Comparison of ENCODE assay signal across 8 mouse cellular contexts in genomic region chr17:11975062-11975607, GRCm38 (mm10).
A peak's percentile ranks its signal among the peaks of the same experiment; 100 is the strongest.
DNase-seq lines count a peak whose midpoint lies in the region; ATAC-seq and TF ChIP-seq lines count a peak whose summit lies in the region.

No protein-coding gene starts in this region.

- no peak overlapping the region for H3K4me3 ChIP-seq in ES-E14 (ENCODE audit: insufficient read depth in 1 of 2, low read depth in 1 of 2, low read length in 2 of 2, poor library complexity in 1 of 2, severe bottlenecking in 1 of 2)
- H3K4me3 ChIP-seq in hindbrain, embryonic 10.5 days = no peak overlapping the region
- H3K4me3 ChIP-seq in neural tube, embryonic 11.5 days (ENCODE audit: low read depth, low read length) = no peak overlapping the region

- H3K27ac ChIP-seq in ES-E14 (ENCODE audit: insufficient read depth, low read depth, low read length, poor library complexity, severe bottlenecking) = no peak overlapping the region
- H3K27ac ChIP-seq in hindbrain, embryonic 10.5 days = no peak overlapping the region
- no peak overlapping the region for H3K27ac ChIP-seq in neural tube, embryonic 11.5 days (ENCODE audit: low read depth, low read length)

- H3K9ac ChIP-seq in ES-E14 (ENCODE audit: insufficient read depth, low read depth, low read length, poor library complexity, severe bottlenecking) = no peak overlapping the region
- H3K9ac ChIP-seq in neural tube, embryonic 11.5 days (ENCODE audit: low read length) = no peak overlapping the region

- DNase-seq in gastrocnemius, postnatal 10 days = peak; percentile 15
- DNase-seq in gastrocnemius, postnatal 36 days = no peak
- peak; percentile 39 for DNase-seq in ES-E14 (ENCODE audit: low read depth, low spot score)
- peak; percentile 85 for DNase-seq in cerebellum, postnatal 14 days
- DNase-seq in hindbrain, embryonic 10.5 days (ENCODE audit: low spot score) = peak; percentile 42
- DNase-seq in layer of hippocampus, postnatal 14 days (ENCODE audit: low spot score in 2 of 2) = peak; percentile 41 to 68
- peak; percentile 74 for DNase-seq in neural tube, embryonic 11.5 days (ENCODE audit: low spot score)

- in situ Hi-C loops in ES-E14 (cut with MboI; ENCODE audit: low sequenced_read_pairs in 2 of 2, unreplicated experiment in 2 of 2) = no loop called here

- H3K9me3 ChIP-seq in ES-E14 (ENCODE audit: control insufficient read depth, insufficient read depth, low read depth, low read length) = no peaks in the 10 kb centered on the region
- H3K9me3 ChIP-seq in hindbrain, embryonic 10.5 days = no peaks in the 10 kb centered on the region
- no peaks in the 10 kb centered on the region for H3K9me3 ChIP-seq in neural tube, embryonic 11.5 days (ENCODE audit: control insufficient read depth, low read length)

- H3K36me3 ChIP-seq in ES-E14 (ENCODE audit: control insufficient read depth, insufficient read depth, low read length, poor library complexity, severe bottlenecking) = no peaks in the 10 kb centered on the region
- H3K36me3 ChIP-seq in hindbrain, embryonic 10.5 days = no peaks in the 10 kb centered on the region
- H3K36me3 ChIP-seq in neural tube, embryonic 11.5 days (ENCODE audit: control insufficient read depth, insufficient read depth, low read length) = no peaks in the 10 kb centered on the region

- ATAC-seq in neural tube, embryonic 11.5 days (ENCODE audit: insufficient read depth, low FRiP score, low TSS enrichment) = 0 out of 2 replicates have a peak, but pooled peaks have one; percentile 35
- no peak for ATAC-seq in erythroid progenitor cell, adult 5-6 weeks (replicated peaks; ENCODE audit: low FRiP score, poor library complexity, severe bottlenecking)

- intact Hi-C loops in gastrocnemius, postnatal 36 days (cut with DNase I) = no loop called here

- no peaks in the 10 kb centered on the region for H3K4me1 ChIP-seq in ES-E14 (ENCODE audit: control insufficient read depth in 2 of 2, insufficient read depth in 2 of 2, low read length in 2 of 2, poor library complexity in 1 of 2)
- H3K4me1 ChIP-seq in hindbrain, embryonic 10.5 days (replicated peaks) = peaks cover 24% of the 10 kb centered on the region
- peaks cover 9% of the 10 kb centered on the region for H3K4me1 ChIP-seq in neural tube, embryonic 11.5 days (ENCODE audit: control insufficient read depth, insufficient read depth, low read length)

- H3K27me3 ChIP-seq in hindbrain, embryonic 10.5 days (ENCODE audit: insufficient read depth, poor library complexity, severe bottlenecking) = peaks cover 27% of the 10 kb centered on the region
- H3K27me3 ChIP-seq in neural tube, embryonic 11.5 days (ENCODE audit: control insufficient read depth, insufficient read depth, low read length) = no peaks in the 10 kb centered on the region

- 38% methylated on average over 7 of the region's 7 CpGs for WGBS in hindbrain, embryonic 10.5 days
- 34% methylated on average over 7 of the region's 7 CpGs for WGBS in neural tube, embryonic 11.5 days

- H3K4me2 ChIP-seq in neural tube, embryonic 11.5 days (ENCODE audit: low read depth) = no peak overlapping the region

TF ChIP-seq in ES-E14, 5 proteins besides CTCF, POLR2A, EP300 and RAD21:
- TF ChIP-seq ZNF384 (IDR thresholded peaks at IDR 0.05; ENCODE audit: low read depth, low read length) = no peak
- peak; percentile 51 for TF ChIP-seq ZC3H11A (IDR thresholded peaks at IDR 0.05; ENCODE audit: borderline replicate concordance, low read depth, low read length)
- TF ChIP-seq CHD2 (IDR thresholded peaks at IDR 0.05; ENCODE audit: low read depth, low read length) = no peak
TF ChIP-seq in ES-E14: peak in this region for 1.

Comparison
In these comparisons a context has a peak if more than half of its experiments do, and no peak if none do; other contexts are left out.
1. DNase-seq: peak in gastrocnemius, postnatal 10 days (single experiment), ES-E14 (single experiment), cerebellum, postnatal 14 days (2 of 2), hindbrain, embryonic 10.5 days (single experiment), layer of hippocampus, postnatal 14 days (2 of 2) and neural tube, embryonic 11.5 days (single experiment); none in gastrocnemius, postnatal 36 days (0 of 2).